Mouse (Mus musculus): ENCODE data around the gene Nptx1.

- TF ChIP-seq CTCF (IDR thresholded peaks at IDR 0.05; ENCODE audit: low read depth) (no peak), EP300 (IDR thresholded peaks at IDR 0.05; ENCODE audit: low read depth) (no peak)
Observed at GRCm38 (mm10) chr11:119493516-119493915, 54.0 kb downstream of the Nptx1 start.
